Mouse (Mus musculus) hindbrain, embryonic 13.5 days (tissue): ENCODE measurements around the gene Slco3a1. TPM values are rescaled to one million over a fixed set of nuclear protein-coding genes. Genes with fewer than 3 reads are reported as not detected.

Experiments
- ATAC-seq: fragments of 200-750 bp; cut with Nextera tagmentation; 2 replicates; pipeline ENCODE4 v1.8.0; 2017; ENCODE audit warnings: moderate TSS enrichment; ENCODE audit not compliant: low FRiP score
- H3K27ac ChIP-seq: fragments of 300-500 bp; sonication (generic); 2 replicates; pipeline ENCODE4 v1.5.1; 2015; ENCODE audit warnings: inconsistent platforms, mild to moderate bottlenecking, moderate library complexity
- H3K27me3 ChIP-seq: fragments of 300-500 bp; sonication (generic); 2 replicates; pipeline ENCODE4 v1.6.1; 2015; ENCODE audit warnings: mild to moderate bottlenecking, inconsistent platforms
- H3K36me3 ChIP-seq: fragments of 300-500 bp; sonication (generic); 2 replicates; pipeline ENCODE4 v1.6.1; 2015; ENCODE audit warnings: mild to moderate bottlenecking, inconsistent platforms
- H3K4me1 ChIP-seq: fragments of 300-500 bp; sonication (generic); replicated peaks from 2 replicates; pipeline ENCODE4 v1.6.1; 2015; ENCODE audit warnings: inconsistent platforms
- H3K4me2 ChIP-seq: fragments of 300-500 bp; sonication (generic); 2 replicates; pipeline ENCODE4 v1.6.1; 2015; ENCODE audit warnings: inconsistent platforms, mild to moderate bottlenecking, moderate library complexity
- H3K4me3 ChIP-seq: fragments of 300-500 bp; sonication (generic); 2 replicates; pipeline ENCODE4 v1.5.1; 2015; ENCODE audit warnings: mild to moderate bottlenecking, inconsistent platforms
- H3K9ac ChIP-seq: fragments of 300-500 bp; sonication (generic); 2 replicates; pipeline ENCODE4 v1.6.1; 2015; ENCODE audit warnings: mild to moderate bottlenecking, inconsistent platforms
- H3K9me3 ChIP-seq: fragments of 300-500 bp; sonication (generic); 2 replicates; pipeline ENCODE4 v1.6.1; 2016; ENCODE audit warnings: inconsistent platforms
- WGBS: fragments of 180-500 bp; shearing (Covaris S2); methylation state at CpG from one replicate; pipeline ENCODE4 v1.1.7; 2015; 5-methylcytosine and 5-hydroxymethylcytosine counted together
- polyA plus RNA-seq: library from polyadenylated mRNA; unstranded; fragments of >200 nt; fragmentation: Nextera tagmentation; extraction: Ambion mirVana; gene quantifications from 2 replicates; pipeline ENCODE4 v1.2.1, GENCODE M21; 2015

The Slco3a1 gene
- polyA plus RNA-seq, 1 experiment from 2014 or later, result 18.4 TPM

DNA sequence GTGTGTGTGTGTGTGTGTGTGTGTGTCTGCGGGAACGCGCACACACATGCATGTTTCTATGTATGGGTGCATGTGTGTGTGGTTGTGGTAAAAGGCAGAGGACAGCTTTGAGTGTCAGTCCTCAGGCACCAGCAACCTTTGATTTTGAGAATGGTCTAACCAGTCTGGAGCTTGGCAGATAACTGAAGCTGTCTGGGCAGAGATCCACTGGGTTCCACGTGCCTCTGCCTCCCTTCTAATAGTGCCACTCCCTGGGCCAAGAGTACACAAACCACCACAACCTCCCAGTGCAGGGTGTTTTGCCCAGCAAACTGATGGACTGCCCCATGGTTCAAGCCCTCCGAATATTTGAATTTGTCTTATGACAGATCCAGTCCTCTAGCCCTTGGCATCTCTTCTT lies 55.1 kb downstream of the Slco3a1 start:
- H3K27ac ChIP-seq, result no peak overlapping the region
- no peak for ATAC-seq
- H3K9ac ChIP-seq, result no peak overlapping the region
- H3K36me3 ChIP-seq, result peaks cover 5% of the 10 kb centered on the region; the same call in 1 of the 2 replicates
- H3K9me3 ChIP-seq, result no peaks in the 10 kb centered on the region
- peaks cover 45% of the 10 kb centered on the region for H3K27me3 ChIP-seq
- no peak overlapping the region for H3K4me3 ChIP-seq
- WGBS, result 97% methylated on average over 5 of the region's 5 CpGs
- H3K4me2 ChIP-seq, result no peak overlapping the region
- H3K4me1 ChIP-seq, result peaks cover 8% of the 10 kb centered on the region; the same call in 1 of the 2 replicates

DNA sequence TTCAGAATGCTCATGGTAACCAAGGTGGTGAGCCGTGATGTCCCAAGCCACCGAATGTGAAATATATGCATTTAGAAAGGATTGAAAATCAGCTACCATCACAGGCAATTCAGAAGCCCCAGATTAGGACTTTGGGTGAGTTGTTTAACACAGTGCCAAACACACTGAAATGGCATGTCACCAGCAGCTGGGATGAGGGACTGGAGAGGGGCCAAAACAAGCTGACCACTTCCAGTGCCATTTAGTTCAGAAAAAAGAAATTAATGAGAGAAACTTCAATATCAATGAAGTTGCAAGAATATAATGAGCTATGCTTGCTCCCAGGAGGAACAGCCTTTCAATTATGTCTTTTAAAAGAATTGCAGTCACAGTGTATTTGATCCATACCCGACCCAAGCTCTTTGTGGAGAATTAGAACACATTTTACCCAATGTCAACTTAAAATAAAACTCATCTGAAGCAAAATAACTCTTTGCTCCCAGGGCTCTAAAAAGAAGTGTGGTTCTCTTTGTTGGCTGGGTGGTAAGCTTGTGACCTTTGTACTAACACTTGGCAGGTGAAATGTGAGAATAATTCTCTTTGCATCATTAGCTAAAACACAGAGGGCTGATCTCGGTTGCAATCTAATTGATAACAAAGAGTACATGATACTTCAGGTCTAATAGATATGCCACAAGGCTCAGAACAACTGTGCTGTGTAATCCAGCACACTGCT lies 56.2 kb downstream of the Slco3a1 start:
- Histone ChIP-seq H3K27ac (no peak overlapping the region), H3K4me3 (no peak overlapping the region)
- 79% methylated on average over 4 of the region's 4 CpGs for WGBS

DNA sequence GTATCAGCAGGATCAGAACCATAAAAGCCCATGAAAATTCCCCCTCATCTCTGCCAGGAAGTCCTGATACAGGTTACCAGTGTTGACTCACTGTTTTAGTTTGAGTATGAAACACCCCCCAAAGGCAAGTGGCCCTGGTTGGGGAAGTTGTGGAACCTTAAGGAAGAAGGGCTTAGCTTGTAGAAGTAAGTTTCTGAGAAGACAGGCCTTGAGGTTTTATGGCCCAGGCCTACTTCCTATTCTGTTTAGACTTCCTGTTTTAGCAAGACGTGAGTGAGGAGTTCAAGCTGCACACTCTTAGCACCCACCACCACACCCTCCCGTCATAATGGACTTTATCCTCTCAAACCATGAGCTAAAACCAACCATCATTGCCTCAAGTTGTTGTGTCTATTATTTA lies 57.4 kb downstream of the Slco3a1 start:
- Histone ChIP-seq H3K4me3 (no peak overlapping the region), H3K9ac (no peak overlapping the region), H3K27me3 (peaks cover 29% of the 10 kb centered on the region), H3K36me3 (no peaks in the 10 kb centered on the region), H3K27ac (no peak overlapping the region), H3K9me3 (no peaks in the 10 kb centered on the region), H3K4me1 (peaks cover 11% of the 10 kb centered on the region; the same call in 1 of the 2 replicates), H3K4me2 (no peak overlapping the region)
- no peak for ATAC-seq
- 85% methylated on average over 2 of the region's 2 CpGs for WGBS

More for the DNA sequence above, 56.2 kb downstream of the Slco3a1 start:
- Histone ChIP-seq H3K27me3 (peaks cover 38% of the 10 kb centered on the region), H3K36me3 (no peaks in the 10 kb centered on the region), H3K9ac (no peak overlapping the region), H3K9me3 (no peaks in the 10 kb centered on the region), H3K4me2 (no peak overlapping the region), H3K4me1 (peaks cover 9% of the 10 kb centered on the region; the same call in 1 of the 2 replicates)
- ATAC-seq, result no peak

DNA sequence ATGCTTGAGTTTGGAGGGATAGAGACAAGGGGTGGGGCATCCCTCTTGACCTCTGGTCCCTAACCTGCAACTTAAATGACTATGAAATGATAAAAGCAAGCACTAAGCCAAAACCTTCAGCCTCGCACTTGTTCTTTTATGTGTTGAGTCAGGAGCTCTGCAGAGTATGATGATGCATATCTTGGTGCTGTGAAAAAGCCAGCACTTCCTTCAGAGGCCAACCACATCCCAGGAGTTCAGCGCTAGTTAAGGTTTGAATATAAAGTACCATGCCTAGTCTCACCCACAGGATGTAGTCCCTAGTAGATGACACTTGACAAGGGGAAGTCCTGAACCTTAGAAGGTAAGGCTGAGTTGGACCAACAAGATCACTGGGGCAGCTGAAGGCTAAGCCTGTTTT lies 59.1 kb downstream of the Slco3a1 start:
- Histone ChIP-seq H3K9ac (no peak overlapping the region), H3K4me2 (no peak overlapping the region), H3K9me3 (no peaks in the 10 kb centered on the region), H3K27ac (no peak overlapping the region), H3K4me3 (no peak overlapping the region), H3K36me3 (no peaks in the 10 kb centered on the region), H3K27me3 (peaks cover 29% of the 10 kb centered on the region), H3K4me1 (0 out of 2 replicates have a peak, but pooled peaks cover 5% of the 10 kb centered on the region)
- no peak for ATAC-seq
- 87% methylated on average over 2 of the region's 2 CpGs for WGBS

DNA sequence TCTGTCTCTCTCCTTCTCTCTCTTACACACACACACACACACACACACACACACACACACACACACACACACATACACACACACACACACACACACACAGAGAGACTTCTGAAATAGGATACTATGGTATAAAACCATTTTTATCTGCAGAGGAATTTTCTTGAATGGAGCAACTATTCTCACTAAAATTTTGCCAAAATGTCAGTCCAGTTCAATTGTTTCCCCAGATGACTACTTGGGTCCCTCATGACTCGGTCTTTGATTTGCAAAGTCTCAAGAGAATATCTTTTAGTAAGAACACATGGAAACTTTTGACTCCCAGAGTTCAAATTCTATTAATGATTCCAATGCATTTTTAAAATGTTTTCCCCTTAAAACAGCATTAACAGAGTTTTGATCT lies 60.8 kb downstream of the Slco3a1 start:
- no peak overlapping the region for H3K4me3 ChIP-seq
- ATAC-seq, result no peak
- 86% methylated on average over 1 of the region's 1 CpGs for WGBS
- H3K27ac ChIP-seq, result no peak overlapping the region
- H3K27me3 ChIP-seq, result peaks cover 13% of the 10 kb centered on the region
- no peak overlapping the region for H3K9ac ChIP-seq
- no peak overlapping the region for H3K4me2 ChIP-seq
- H3K9me3 ChIP-seq, result no peaks in the 10 kb centered on the region
- H3K4me1 ChIP-seq, result 0 out of 2 replicates have a peak, but pooled peaks cover 5% of the 10 kb centered on the region
- H3K36me3 ChIP-seq, result no peaks in the 10 kb centered on the region

DNA sequence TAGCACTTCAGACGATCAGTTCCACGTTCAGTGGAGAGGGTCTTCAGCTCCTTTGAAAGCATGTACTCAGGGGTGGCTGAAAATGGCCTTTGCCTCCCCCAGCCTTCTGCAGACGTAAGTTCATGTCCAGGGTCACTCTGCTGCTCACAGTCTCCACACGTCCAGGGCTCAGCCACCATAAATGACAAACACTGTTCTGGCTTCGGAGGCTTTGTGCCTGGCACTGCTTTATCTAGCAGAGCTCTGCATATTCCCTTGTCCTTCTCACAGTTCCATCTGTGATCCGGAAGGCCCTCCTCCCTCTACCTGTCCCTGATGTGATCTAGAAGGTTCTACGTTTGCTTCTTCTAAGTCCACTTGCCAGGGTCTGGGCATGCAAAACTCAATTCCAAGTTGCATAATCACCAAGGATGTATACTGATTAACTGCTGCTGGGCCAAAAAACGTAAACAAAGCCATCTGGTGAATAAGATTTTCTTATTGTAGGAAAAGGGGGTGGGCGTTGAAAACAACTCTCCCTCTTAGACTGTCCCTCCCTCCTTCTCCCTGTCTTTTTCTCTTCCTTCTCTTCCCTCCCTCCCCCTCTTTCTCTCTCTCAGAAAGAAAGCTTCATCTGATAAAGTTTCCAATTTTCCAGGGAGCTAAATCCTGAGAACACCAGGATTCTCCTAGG lies 62.8 kb downstream of the Slco3a1 start:
- ATAC-seq, result no peak
- Histone ChIP-seq H3K9me3 (no peaks in the 10 kb centered on the region), H3K27ac (no peak overlapping the region), H3K27me3 (no peaks in the 10 kb centered on the region), H3K4me3 (no peak overlapping the region), H3K9ac (no peak overlapping the region), H3K36me3 (no peaks in the 10 kb centered on the region), H3K4me1 (0 out of 2 replicates have a peak, but pooled peaks cover 3% of the 10 kb centered on the region), H3K4me2 (no peak overlapping the region)
- WGBS, result 85% methylated on average over 9 of the region's 9 CpGs

DNA sequence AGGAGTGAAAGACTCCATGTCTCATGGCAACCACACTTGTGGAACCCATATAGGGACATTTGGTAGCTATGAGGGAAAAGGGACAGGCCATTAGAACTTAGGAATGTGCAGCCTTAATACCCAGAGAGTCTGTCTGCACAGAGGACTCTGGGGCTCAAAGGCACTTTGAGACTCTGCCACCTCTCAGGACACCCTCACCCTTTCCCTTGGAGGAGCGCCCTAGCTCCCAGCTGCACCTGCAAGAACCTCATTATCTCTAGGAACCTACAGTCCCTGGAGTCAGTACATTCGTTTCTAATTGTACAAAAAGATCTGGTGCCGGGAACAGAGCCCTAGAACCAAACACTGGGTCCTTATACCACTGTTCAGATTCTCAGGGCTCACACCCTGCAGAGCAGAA lies 66.4 kb downstream of the Slco3a1 start:
- H3K27ac ChIP-seq, result no peak overlapping the region
- H3K9me3 ChIP-seq, result no peaks in the 10 kb centered on the region
- H3K9ac ChIP-seq, result no peak overlapping the region
- WGBS, result 91% methylated on average over 3 of the region's 3 CpGs
- no peak for ATAC-seq
- H3K36me3 ChIP-seq, result no peaks in the 10 kb centered on the region
- H3K4me3 ChIP-seq, result no peak overlapping the region
- no peak overlapping the region for H3K4me2 ChIP-seq
- H3K27me3 ChIP-seq, result no peaks in the 10 kb centered on the region
- H3K4me1 ChIP-seq, result no peaks in the 10 kb centered on the region

DNA sequence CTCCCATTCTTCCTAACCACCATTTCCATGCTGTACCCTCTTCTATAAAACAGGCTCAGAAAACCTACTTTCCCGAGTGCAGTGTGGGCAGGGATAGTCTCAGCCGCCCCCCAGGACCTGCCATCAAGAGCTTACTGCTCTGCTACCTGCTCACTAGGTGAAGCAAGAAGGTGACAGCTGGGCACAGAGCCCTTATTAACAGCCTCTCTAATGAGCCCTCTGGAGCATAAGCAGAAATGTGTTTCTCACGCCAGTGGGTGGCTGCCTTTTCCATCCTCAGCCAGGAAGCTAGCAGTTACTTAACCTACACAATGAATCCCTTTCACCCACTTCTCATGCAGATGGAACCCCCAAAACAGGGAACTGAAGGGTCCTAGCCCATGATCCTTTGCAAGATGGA lies 66.9 kb downstream of the Slco3a1 start:
- Histone ChIP-seq H3K36me3 (no peaks in the 10 kb centered on the region), H3K9me3 (no peaks in the 10 kb centered on the region), H3K9ac (no peak overlapping the region), H3K27ac (no peak overlapping the region), H3K27me3 (no peaks in the 10 kb centered on the region), H3K4me3 (no peak overlapping the region), H3K4me2 (no peak overlapping the region), H3K4me1 (no peaks in the 10 kb centered on the region)
- ATAC-seq, result no peak
- 75% methylated on average over 3 of the region's 3 CpGs for WGBS

DNA sequence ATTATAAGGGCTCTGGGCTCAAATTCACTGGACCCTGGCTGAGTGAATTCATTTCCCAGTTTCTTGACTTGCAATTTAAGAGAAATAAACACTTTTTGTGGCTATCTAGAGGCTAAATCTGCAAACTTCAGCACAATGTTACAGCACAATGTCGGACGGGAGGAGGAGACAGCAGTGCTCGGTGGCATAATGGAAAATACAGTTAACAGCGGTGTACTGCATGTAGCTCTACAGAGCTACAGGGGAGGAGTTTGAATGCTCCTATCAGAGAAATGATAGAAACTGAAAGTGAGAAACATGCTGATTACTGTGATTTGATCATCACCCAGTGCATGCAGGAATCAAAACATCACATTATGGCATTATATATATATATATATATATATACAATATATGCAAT lies 68.5 kb downstream of the Slco3a1 start:
- H3K27ac ChIP-seq, result no peak overlapping the region
- no peak for ATAC-seq

DNA sequence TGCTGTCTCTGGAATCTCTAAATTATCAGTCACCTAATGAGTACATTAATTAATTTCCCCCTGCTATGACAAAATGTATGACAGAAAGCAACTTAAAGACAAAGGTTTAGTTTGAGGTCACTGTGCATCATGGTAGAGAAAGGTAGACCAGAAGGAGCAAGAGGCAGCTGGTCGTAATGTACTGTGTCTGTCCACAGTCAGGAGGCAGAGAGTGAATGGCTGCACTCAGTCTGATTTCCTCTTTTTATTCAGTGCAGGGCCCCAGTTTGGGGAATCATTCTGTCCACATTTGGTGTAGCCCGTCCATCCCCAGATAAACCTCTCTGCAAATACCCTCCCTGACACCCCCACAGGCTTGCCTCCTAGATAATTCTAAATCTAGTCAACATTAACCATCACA lies 68.9 kb downstream of the Slco3a1 start:
- Histone ChIP-seq H3K27ac (no peak overlapping the region), H3K9me3 (no peaks in the 10 kb centered on the region), H3K4me1 (peaks cover 6% of the 10 kb centered on the region), H3K36me3 (no peaks in the 10 kb centered on the region), H3K27me3 (no peaks in the 10 kb centered on the region), H3K9ac (no peak overlapping the region), H3K4me3 (no peak overlapping the region), H3K4me2 (no peak overlapping the region)
- ATAC-seq, result no peak
- 89% methylated on average over 2 of the region's 2 CpGs for WGBS

More for the DNA sequence above, 68.5 kb downstream of the Slco3a1 start:
- H3K9me3 ChIP-seq, result no peaks in the 10 kb centered on the region
- H3K4me2 ChIP-seq, result no peak overlapping the region
- peaks cover 1% of the 10 kb centered on the region; the same call in 1 of the 2 replicates for H3K4me1 ChIP-seq
- no peaks in the 10 kb centered on the region for H3K36me3 ChIP-seq
- H3K4me3 ChIP-seq, result no peak overlapping the region
- H3K9ac ChIP-seq, result no peak overlapping the region
- 93% methylated on average over 4 of the region's 4 CpGs for WGBS
- H3K27me3 ChIP-seq, result no peaks in the 10 kb centered on the region

DNA sequence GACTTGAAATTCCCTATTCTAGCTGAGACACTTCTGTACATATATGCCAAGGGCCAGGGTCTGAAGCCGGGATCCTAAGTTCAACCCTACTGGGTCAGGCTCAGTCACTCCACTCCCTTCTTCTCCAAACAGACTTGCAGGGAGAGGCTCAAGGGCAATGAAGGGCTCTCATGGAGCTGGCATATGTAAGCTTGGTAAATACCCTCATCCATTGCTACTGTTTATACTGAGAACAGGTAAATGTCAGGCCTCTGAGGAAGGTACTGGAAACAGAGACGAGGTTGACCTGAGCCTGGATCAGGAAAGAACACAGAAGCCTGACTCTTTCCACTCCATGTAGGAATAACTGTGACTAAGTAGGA lies 70.6 kb downstream of the Slco3a1 start:
- Histone ChIP-seq H3K4me2 (no peak overlapping the region), H3K9ac (no peak overlapping the region), H3K9me3 (no peaks in the 10 kb centered on the region), H3K27me3 (no peaks in the 10 kb centered on the region), H3K36me3 (no peaks in the 10 kb centered on the region), H3K4me1 (peaks cover 12% of the 10 kb centered on the region), H3K4me3 (no peak overlapping the region), H3K27ac (no peak overlapping the region)
- no peak for ATAC-seq
- 93% methylated on average over 2 of the region's 2 CpGs for WGBS

DNA sequence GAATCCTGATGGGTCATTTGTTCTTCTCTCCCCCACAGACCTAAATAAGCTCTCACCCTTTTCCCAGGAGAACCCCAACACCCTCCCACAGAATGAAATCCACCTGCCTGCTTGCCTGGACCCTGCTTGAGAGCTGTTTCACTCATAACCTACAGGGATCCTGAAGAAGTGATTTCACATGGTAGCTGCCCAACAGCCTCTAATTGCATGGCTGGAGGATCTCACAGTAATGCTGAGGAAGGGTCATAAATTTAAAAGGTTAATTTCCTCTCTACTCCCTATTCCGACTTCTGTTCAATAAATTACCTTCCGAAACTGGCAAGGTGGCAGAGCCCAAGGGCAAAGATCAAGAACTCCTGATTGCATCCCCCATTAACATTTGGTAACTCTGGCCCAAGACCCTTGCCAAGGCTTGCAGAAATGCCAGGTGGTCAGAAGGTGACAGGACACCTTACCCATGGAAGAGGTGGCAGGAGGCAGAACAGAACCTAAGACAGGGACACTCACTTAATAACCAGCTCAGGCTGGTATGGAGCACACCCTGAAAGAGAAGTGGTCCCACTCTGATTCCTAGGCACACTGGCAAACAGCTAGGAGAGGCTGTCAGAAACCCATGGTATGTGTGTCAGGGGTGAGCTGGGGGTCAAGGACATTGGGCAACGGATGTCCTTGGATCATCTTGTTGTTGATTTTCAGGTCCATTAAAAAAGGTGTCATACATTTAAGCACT lies 71.1 kb downstream of the Slco3a1 start:
- Histone ChIP-seq H3K9me3 (no peaks in the 10 kb centered on the region), H3K4me2 (no peak overlapping the region), H3K36me3 (no peaks in the 10 kb centered on the region), H3K27me3 (no peaks in the 10 kb centered on the region), H3K9ac (no peak overlapping the region), H3K27ac (no peak overlapping the region), H3K4me3 (no peak overlapping the region), H3K4me1 (peaks cover 17% of the 10 kb centered on the region)
- no peak for ATAC-seq
- 88% methylated on average over 3 of the region's 3 CpGs for WGBS
